Mouse (Mus musculus): Measurements from ENCODE around the gene AY074887.
A peak's percentile ranks its signal among the peaks of the same experiment; 100 is the strongest.

Gene AY074887

GRCm38 (mm10) chr9:54916401-54916800 is 34.4 kb downstream of the AY074887 start:
- DNase-seq = peak; percentile 13 to 15

DNA sequence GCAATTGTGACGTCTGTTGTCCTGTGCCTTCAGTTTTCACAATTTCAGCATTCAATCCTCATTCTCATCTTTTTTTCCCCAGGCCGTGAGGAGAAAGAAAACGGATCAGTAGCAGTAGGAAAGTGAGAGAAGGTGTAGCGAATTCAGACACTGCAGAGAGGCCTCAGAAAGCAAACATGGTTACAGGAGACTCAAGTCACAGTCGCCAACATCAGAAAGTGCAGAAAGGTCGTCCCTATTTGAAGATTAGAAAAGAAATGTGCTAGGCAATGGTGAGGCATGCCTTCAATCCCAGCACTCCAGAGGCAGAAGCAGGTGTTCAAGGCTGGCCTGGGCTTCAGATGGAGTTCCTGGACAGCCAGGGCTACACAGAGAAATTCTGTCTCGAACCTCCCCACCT is 35.2 kb downstream of the AY074887 start:
- DNase-seq = no peak

DNA sequence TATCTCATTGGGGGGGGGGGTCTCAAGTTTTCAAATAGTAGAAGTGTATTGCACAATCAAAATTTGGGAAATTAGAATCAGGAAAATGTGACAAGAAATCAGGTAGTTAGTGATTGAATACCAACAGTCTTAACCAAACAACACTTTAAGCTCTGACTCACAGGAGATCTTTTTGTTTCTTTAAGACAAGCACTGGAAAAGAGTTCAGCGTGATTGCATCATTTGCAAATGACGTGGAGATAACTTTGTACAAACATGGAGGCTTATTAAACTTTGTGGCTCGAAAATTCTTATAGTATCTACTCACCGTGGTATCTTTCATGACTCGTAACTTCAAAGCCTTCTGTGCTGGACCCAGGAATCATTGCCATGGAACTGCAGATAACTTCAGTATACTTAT is 41.4 kb downstream of the AY074887 start:
- DNase-seq = no peak

Measured in cerebellum, postnatal 14 days (tissue).